Mouse (Mus musculus): ENCODE results near the gene Syt17.

DNA sequence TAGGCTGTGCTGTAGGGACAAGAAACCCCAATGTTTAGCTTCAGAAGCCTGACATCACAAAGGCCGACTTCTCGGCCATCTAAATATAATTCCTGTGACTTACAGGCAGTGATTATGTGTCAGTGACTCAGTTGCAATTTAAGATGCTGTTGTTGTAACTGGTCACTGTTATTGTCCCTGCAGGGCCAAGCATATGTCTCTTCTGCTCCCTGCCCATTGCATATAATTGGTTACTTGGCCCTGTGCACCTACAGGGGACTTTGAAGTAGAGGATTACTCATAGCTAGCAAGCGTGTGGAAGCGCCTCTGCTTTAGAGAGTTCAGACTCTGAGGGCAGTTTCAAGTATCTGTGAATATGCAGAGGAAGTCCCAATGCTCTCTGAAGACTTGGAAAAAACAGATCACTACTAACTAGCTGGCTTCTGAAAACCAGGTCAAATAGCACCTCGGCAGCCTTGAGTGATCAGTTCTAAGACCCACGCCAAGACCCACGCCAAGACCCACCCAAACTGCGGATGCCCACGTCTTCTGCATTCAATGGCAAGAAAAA, 32.2 kb upstream of the Syt17 start:
- TF ChIP-seq CTCF (IDR thresholded peaks at IDR 0.05; ENCODE audit: insufficient read depth, low read depth, low read length) (no peak), POLR2A (IDR thresholded peaks at IDR 0.05; ENCODE audit: insufficient read depth, low read depth, low read length) (no peak)
